Mouse (Mus musculus): ENCODE results near the gene Fam133b. TPM values are rescaled to one million over a fixed set of nuclear protein-coding genes. Genes with fewer than 3 reads are reported as not detected.

Gene Fam133b
- polyA plus RNA-seq, 1 experiment from 2014 or later, result 21.0 TPM

DNA sequence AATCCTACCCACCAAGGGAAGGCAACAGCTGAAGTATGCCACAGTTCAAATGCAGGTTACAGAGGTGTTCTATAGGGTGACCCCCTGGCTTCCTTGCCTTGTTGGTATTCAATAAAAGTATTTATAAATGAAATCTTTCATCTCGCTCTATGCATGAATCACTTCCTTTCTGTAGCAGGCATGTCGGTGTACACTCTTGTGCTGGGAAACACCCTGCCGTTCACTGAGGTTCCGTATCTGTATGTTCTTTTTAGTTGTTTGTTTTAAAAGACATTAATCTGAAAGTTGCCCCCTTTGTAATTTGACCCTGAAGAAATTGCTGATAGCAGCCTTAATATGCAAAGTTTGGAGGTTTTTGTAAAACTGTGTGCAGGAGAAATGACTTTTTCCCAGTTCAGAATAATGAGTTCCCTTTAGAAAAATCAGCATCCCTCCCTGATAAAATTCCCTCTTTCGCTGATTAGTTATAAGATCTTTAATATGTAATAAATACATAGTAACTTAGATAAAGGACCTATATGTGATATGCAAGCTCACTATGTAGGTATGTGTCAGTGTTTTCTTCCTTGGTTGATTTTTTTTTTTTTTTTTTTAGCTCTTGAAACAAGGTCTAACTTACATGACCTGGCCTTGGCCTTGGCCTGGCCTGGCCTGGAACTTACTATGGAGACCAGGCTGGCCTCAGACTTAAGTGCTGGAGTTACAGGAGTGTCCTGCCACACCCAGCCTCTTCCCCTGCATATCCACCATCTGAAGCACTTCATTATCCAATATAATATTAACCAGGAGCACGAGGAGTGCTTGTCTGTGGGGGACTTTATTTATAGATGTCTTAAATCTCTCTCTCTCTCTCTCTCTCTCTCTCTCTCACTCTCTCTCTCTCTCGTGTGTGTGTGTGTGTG is 34.9 kb upstream of the Fam133b start:
- ATAC-seq, result no peak
- Histone ChIP-seq H3K9ac (replicated peaks; ENCODE audit: low read depth) (no peak overlapping the region), H3K4me1 (ENCODE audit: insufficient read depth, low read depth, low read length) (0 out of 2 replicates have a peak, but pooled peaks cover 3% of the 10 kb centered on the region), H3K4me3 (ENCODE audit: low read depth, low read length) (no peak overlapping the region), H3K4me2 (replicated peaks; ENCODE audit: low read depth, low read length) (no peak overlapping the region), H3K27ac (ENCODE audit: low read length) (no peak overlapping the region), H3K36me3 (ENCODE audit: insufficient read depth, low read length) (no peaks in the 10 kb centered on the region; the same call in 1 of the 2 replicates), H3K9me3 (ENCODE audit: low read length) (no peaks in the 10 kb centered on the region), H3K27me3 (replicated peaks; ENCODE audit: insufficient read depth, low read length) (no peaks in the 10 kb centered on the region)
- WGBS, result 34% methylated on average over 6 of the region's 7 CpGs
- DNase-seq (ENCODE audit: low spot score), result no peak
- no peak for TF ChIP-seq CTCF (IDR thresholded peaks at IDR 0.05)
- TF ChIP-seq EP300 (IDR thresholded peaks at IDR 0.05), result 0 out of 2 replicates have a peak, but pooled peaks have one; percentile 29

DNA sequence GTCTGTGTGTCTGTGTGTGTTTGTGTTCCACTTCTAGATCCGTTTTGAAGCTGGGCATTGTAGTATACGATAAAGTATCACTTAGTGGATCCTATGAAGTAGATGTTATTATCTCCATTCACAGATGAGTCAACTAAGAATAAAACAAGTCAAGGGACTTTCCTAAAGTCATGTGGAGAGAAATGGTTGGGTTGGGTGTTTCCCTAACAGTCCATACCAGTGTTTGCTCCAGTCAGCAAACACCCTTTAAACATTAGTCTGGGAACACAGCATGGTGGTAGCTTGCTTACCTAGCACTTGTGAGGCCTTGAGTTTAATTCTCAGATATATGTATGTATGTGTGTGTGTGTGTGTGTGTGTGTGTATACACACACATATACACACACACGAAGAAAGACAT is 34.1 kb upstream of the Fam133b start:
- no peaks in the 10 kb centered on the region for H3K9me3 ChIP-seq (ENCODE audit: low read length)
- H3K4me1 ChIP-seq (ENCODE audit: insufficient read depth, low read depth, low read length), result 0 out of 2 replicates have a peak, but pooled peaks cover 3% of the 10 kb centered on the region
- TF ChIP-seq EP300 (IDR thresholded peaks at IDR 0.05) (no peak), CTCF (IDR thresholded peaks at IDR 0.05) (no peak)
- H3K27me3 ChIP-seq (replicated peaks; ENCODE audit: insufficient read depth, low read length), result no peaks in the 10 kb centered on the region
- ATAC-seq (no peak), DNase-seq (ENCODE audit: low spot score) (no peak)
- no peak overlapping the region for H3K4me3 ChIP-seq (ENCODE audit: low read depth, low read length)
- H3K9ac ChIP-seq (replicated peaks; ENCODE audit: low read depth), result no peak overlapping the region
- no peak overlapping the region for H3K27ac ChIP-seq (ENCODE audit: low read length)
- no peak overlapping the region for H3K4me2 ChIP-seq (replicated peaks; ENCODE audit: low read depth, low read length)
- WGBS, result 76% methylated on average over 3 of the region's 3 CpGs
- H3K36me3 ChIP-seq (ENCODE audit: insufficient read depth, low read length), result no peaks in the 10 kb centered on the region; the same call in 1 of the 2 replicates

DNA sequence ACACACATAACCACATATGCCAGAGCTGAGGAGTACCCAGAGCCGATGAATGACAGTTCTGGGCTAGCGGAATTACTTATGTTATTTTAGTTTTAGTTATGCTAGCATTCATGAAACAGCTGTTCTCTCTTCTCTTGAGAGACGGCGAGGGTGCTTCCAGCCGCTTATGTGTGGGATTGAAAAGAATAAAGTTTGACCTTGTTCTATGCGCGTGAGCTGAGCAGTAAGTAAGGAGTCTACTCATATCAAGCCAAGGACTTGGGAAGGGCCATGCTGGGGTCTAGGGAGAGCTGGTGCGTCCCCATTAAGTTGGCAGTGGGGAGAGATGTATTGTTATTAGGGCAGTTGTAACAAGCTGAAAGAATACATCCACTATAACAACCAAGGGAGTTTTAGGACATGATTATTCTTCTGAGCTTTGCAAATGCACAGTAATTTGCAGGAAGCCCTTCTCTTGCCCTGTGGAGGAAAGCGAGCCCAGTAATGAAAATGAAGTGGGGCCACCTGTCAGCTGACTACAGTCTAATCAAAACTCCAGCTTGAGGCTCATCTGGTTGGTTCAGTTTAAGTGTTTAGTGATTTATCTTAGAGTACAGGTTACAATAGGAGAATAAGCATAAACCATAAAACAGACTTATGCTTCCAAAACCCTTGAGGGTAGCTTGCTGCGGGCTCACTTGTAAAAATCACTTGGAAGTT is 32.4 kb upstream of the Fam133b start:
- Histone ChIP-seq H3K27ac (ENCODE audit: low read length) (no peak overlapping the region), H3K27me3 (replicated peaks; ENCODE audit: insufficient read depth, low read length) (no peaks in the 10 kb centered on the region), H3K4me2 (replicated peaks; ENCODE audit: low read depth, low read length) (no peak overlapping the region), H3K9ac (replicated peaks; ENCODE audit: low read depth) (no peak overlapping the region), H3K4me1 (ENCODE audit: insufficient read depth, low read depth, low read length) (no peaks in the 10 kb centered on the region), H3K4me3 (ENCODE audit: low read depth, low read length) (no peak overlapping the region), H3K9me3 (ENCODE audit: low read length) (no peaks in the 10 kb centered on the region), H3K36me3 (ENCODE audit: insufficient read depth, low read length) (no peaks in the 10 kb centered on the region)
- WGBS, result 79% methylated on average over 10 of the region's 10 CpGs
- TF ChIP-seq CTCF (IDR thresholded peaks at IDR 0.05), result no peak
- TF ChIP-seq EP300 (IDR thresholded peaks at IDR 0.05), result no peak
- no peak for DNase-seq (ENCODE audit: low spot score)
- no peak for ATAC-seq

DNA sequence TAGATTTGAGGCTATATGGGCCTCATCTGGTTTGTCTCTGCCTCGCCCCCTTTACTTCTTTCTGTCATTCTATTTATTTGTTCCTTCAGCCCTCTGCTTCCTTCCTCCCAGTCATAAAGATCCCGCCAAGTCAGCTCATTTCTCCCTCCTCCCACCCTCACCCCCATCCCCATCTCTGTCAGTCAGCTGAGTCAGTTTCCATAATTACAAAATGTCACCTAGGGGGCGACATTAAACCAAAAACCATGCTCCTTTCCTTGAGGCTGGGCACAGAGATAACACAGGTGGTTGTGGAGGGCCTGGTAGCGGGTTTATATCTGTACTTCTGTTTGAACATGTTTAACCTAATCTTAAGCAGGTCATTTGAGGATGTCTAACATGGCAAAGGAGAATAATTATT is 31.0 kb upstream of the Fam133b start:
- Histone ChIP-seq H3K4me1 (ENCODE audit: insufficient read depth, low read depth, low read length) (no peaks in the 10 kb centered on the region), H3K4me2 (replicated peaks; ENCODE audit: low read depth, low read length) (no peak overlapping the region), H3K9ac (replicated peaks; ENCODE audit: low read depth) (no peak overlapping the region), H3K27me3 (replicated peaks; ENCODE audit: insufficient read depth, low read length) (no peaks in the 10 kb centered on the region), H3K27ac (ENCODE audit: low read length) (no peak overlapping the region), H3K36me3 (ENCODE audit: insufficient read depth, low read length) (no peaks in the 10 kb centered on the region), H3K9me3 (ENCODE audit: low read length) (no peaks in the 10 kb centered on the region), H3K4me3 (ENCODE audit: low read depth, low read length) (no peak overlapping the region)
- WGBS, result 48% methylated on average over 4 of the region's 4 CpGs
- DNase-seq (ENCODE audit: low spot score) (no peak), ATAC-seq (no peak)
- no peak for TF ChIP-seq EP300 (IDR thresholded peaks at IDR 0.05)
- TF ChIP-seq CTCF (IDR thresholded peaks at IDR 0.05), result peak; percentile 49

DNA sequence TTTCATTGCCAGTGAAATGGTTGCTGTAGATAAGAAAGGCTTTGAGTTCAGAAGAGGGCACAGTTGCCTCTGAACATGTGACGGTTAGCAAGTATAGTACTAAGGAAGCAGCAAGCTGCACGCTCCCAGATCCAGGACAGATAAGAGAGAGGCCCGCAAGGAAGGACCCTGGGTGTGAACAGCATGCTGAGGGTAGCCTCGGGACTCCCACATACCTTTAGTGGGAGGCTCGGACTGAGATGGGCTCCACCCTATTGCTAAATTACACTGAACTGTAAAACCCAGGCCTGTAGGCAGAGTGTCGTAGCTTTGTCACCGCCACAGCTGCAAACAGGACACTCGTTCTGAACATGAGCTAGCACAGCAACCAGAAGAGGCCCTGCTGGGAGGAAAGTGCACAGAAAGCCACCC is 28.7 kb upstream of the Fam133b start:
- ATAC-seq (no peak), DNase-seq (ENCODE audit: low spot score) (no peak)
- Histone ChIP-seq H3K4me1 (ENCODE audit: insufficient read depth, low read depth, low read length) (no peaks in the 10 kb centered on the region), H3K9me3 (ENCODE audit: low read length) (no peaks in the 10 kb centered on the region), H3K4me3 (ENCODE audit: low read depth, low read length) (no peak overlapping the region), H3K36me3 (ENCODE audit: insufficient read depth, low read length) (no peaks in the 10 kb centered on the region), H3K4me2 (replicated peaks; ENCODE audit: low read depth, low read length) (no peak overlapping the region), H3K27ac (ENCODE audit: low read length) (no peak overlapping the region), H3K9ac (replicated peaks; ENCODE audit: low read depth) (no peak overlapping the region), H3K27me3 (replicated peaks; ENCODE audit: insufficient read depth, low read length) (no peaks in the 10 kb centered on the region)
- TF ChIP-seq EP300 (IDR thresholded peaks at IDR 0.05) (no peak), CTCF (IDR thresholded peaks at IDR 0.05) (no peak)
- WGBS, result 46% methylated on average over 8 of the region's 8 CpGs

DNA sequence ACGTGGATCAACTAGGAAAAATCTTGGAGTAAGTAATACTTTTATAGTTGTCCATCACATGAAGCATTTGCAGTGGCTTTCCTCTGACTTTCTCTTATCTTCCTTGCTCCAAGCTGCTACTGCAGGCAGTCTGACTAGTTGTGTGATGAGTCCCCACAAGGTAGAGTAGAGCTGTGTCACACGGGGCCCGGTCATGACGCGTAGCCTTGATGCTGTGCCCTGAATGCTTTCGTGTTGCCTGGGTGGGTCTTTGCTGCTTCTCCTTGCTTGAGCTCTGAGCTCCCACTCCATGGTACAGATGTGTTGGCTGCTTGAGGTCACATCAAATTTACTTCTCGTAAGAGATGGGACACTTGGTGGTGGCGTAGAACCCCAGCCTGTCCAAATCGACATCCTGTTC is 28.2 kb upstream of the Fam133b start:
- Histone ChIP-seq H3K4me1 (ENCODE audit: insufficient read depth, low read depth, low read length) (no peaks in the 10 kb centered on the region), H3K27me3 (replicated peaks; ENCODE audit: insufficient read depth, low read length) (no peaks in the 10 kb centered on the region), H3K4me2 (replicated peaks; ENCODE audit: low read depth, low read length) (no peak overlapping the region), H3K9ac (replicated peaks; ENCODE audit: low read depth) (no peak overlapping the region), H3K36me3 (ENCODE audit: insufficient read depth, low read length) (no peaks in the 10 kb centered on the region), H3K9me3 (ENCODE audit: low read length) (no peaks in the 10 kb centered on the region), H3K4me3 (ENCODE audit: low read depth, low read length) (no peak overlapping the region), H3K27ac (ENCODE audit: low read length) (no peak overlapping the region)
- no peak for DNase-seq (ENCODE audit: low spot score)
- no peak for ATAC-seq
- WGBS, result 90% methylated on average over 9 of the region's 9 CpGs
- TF ChIP-seq EP300 (IDR thresholded peaks at IDR 0.05) (no peak), CTCF (IDR thresholded peaks at IDR 0.05) (no peak)
